Mouse (Mus musculus): Measurements from ENCODE around the gene B4galt5.

Gene B4galt5

DNA sequence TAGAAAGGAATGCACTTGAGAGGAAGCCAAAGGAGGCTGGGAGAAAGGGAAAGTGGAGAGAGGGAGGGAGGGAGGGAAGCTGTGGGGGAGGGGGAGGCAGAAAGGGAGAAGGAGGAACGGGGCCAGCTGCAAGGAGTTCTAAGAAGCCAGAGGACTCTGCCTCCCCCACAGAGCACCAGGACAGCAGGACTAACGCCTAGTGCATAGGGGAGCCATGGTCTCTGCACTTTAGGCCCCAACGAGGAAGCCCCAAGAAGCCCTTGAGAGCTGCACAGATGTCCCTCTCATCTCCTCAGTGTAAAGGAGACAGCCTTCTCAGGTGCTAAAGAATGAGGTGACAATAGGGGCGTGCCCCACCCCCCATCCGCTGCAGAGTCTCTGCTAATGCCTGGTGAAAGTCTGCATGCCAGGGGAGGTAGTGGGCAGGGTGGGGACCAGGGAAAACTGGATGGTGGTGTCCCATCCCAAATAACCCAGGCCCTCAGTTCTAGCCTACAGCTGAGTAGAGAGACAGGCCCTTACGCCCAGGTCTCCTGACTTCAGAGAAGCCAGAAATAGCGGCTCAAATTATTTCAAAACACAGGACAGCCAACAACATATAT lies 98.1 kb downstream of the B4galt5 start:
- no peak for DNase-seq (ENCODE audit: low spot score)

DNA sequence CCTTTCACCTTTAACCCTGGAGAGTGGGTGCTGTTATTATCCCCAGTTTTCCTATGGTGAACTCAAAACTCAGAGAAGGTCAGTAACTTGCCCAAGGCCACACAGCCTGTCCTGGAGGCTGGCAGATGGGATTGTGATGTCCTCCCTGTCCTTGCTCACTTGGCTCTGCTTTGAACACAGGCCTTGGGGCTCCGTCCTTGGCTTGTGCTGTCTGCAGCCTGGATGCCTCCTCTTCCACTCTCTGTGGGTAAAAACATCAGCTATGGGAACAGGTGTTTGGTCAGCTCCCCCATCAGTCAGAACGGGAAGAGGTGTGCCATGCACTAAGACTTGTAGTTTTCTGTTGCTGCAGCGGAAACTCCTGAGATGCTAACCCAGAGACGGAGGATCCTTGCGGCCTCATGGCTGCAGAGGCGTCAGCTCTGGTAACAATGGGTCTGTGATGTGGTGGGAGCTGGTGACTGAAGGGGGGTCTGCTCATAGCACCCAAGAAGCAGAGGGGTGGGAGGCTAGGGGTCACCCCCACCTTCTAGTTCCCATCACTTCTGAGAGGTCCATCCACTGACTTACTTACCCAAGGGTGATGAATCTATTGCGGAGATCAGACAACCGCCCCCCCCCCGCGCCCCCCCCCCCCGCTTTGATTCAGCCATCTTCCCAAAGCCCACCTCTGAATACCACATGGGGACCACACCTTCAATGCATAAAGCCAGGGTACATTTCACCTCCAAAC lies 98.8 kb downstream of the B4galt5 start:
- no peak for DNase-seq (ENCODE audit: low spot score)

DNA sequence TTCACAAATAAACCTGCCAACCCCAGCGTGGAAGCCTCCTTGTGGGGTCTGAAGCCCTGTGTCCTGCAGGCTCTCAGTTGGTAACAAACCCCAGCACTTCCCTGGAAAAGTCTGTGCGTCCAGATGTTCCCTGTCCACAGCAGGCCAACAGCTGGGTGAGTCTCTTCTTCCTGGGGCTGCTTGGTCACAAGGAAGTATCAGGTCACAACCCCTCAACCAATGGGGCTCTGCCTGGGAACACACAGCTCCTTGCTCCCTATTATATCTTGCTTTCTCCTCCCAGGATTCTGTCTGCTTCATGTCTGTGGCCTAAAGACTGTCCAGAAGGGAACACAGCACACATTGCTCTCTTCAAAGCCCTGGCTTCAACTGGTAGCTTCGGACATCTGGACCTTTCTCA lies 99.4 kb downstream of the B4galt5 start:
- DNase-seq (ENCODE audit: low spot score), result no peak
